ENCODE assay signal across 16 mouse cellular contexts in the genomic region with DNA sequence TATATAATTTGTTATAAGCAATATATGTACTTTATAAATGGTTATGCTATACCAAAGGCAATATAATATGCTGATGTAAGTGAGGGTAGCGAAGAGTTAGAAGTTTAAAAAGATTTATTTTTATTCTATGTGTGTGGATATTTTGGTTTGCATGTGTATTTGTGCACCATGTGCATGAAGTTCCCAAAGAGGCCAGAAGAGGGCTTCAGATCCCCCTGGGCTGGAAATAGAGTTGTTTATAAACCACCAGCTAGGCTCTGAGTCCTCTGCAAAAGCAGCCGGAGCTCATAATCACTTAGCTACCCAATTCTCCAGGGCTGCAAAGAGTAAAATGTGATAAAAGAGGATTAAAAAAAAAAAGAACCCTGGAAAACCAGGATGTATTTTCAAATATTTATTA.
DNase-seq lines count a peak whose midpoint lies in the region; ATAC-seq lines count a peak whose summit lies in the region.
"Had no signal": no experiment of that assay in that cellular context is flagged by ENCODE, and none has a peak within 500 bp of the region (broad histone marks: within the 10 kb centered on the region; RNA-seq: fewer than 3 reads in every experiment).

No protein-coding gene starts in this region.

- no peaks in the 10 kb centered on the region for H3K4me1 ChIP-seq in intestine, embryonic 14.5 days (replicated peaks; ENCODE audit: control insufficient read depth, insufficient read depth, low read length)
- H3K4me1 ChIP-seq in intestine, embryonic 15.5 days (replicated peaks) = no peaks in the 10 kb centered on the region
- H3K4me1 ChIP-seq: hindbrain, embryonic 15.5 days; lung, embryonic 15.5 days had no signal

- ATAC-seq in CD4-positive, CD25-positive, alpha-beta regulatory T cell, adult 4 months = no peak
- ATAC-seq in intestine, embryonic 14.5 days (replicated peaks; ENCODE audit: low FRiP score, low TSS enrichment, low read depth) = no peak
- ATAC-seq in intestine, embryonic 15.5 days = no peak

- H3K4me3 ChIP-seq in intestine, embryonic 14.5 days (ENCODE audit: low read depth, low read length) = no peak overlapping the region
- H3K4me3 ChIP-seq in intestine, embryonic 15.5 days (replicated peaks) = no peak overlapping the region
- H3K4me3 ChIP-seq: embryonic facial prominence, embryonic 12.5 days; heart, embryonic 15.5 days; hindbrain, embryonic 15.5 days; limb, embryonic 13.5 days; lung, embryonic 15.5 days had no signal

- no peaks in the 10 kb centered on the region for H3K27me3 ChIP-seq in intestine, embryonic 14.5 days (replicated peaks; ENCODE audit: control insufficient read depth, insufficient read depth, low read length)
- no peaks in the 10 kb centered on the region for H3K27me3 ChIP-seq in intestine, embryonic 15.5 days (replicated peaks)
- H3K27me3 ChIP-seq: embryonic facial prominence, embryonic 12.5 days; heart, embryonic 15.5 days; hindbrain, embryonic 15.5 days; limb, embryonic 13.5 days; lung, embryonic 15.5 days had no signal

- no peak overlapping the region for H3K27ac ChIP-seq in intestine, embryonic 14.5 days (ENCODE audit: low read depth)
- no peak overlapping the region for H3K27ac ChIP-seq in intestine, embryonic 15.5 days
- H3K27ac ChIP-seq: embryonic facial prominence, embryonic 12.5 days; heart, embryonic 15.5 days; hindbrain, embryonic 15.5 days; limb, embryonic 13.5 days; lung, embryonic 15.5 days had no signal

- DNase-seq in CD4-positive, CD25-positive, alpha-beta regulatory T cell, adult 2 months (ENCODE audit: low read depth, low spot score) = peak; percentile 11
- peak; percentile 47 for DNase-seq in intestine, embryonic 14.5 days (ENCODE audit: low spot score)
- peak; percentile 5 for DNase-seq in lung, postnatal 10 days
- no peak for DNase-seq in lung, postnatal 36 days
- DNase-seq in naive thymus-derived CD4-positive, alpha-beta T cell, adult 2 months (ENCODE audit: low read depth) = peak; percentile 12
- no peak for DNase-seq in right cerebral cortex, postnatal 14 days
- DNase-seq: adrenal gland, postnatal 36 days; cerebellum, postnatal 25 days; thymus, postnatal 36 days had no signal

- 96% methylated on average over 2 of the region's 2 CpGs for WGBS in intestine, embryonic 14.5 days
- WGBS in intestine, embryonic 15.5 days = 84% methylated on average over 2 of the region's 2 CpGs

- peaks cover 4% of the 10 kb centered on the region for H3K9me3 ChIP-seq in intestine, embryonic 14.5 days (ENCODE audit: control insufficient read depth, low read length)
- no peaks in the 10 kb centered on the region for H3K9me3 ChIP-seq in intestine, embryonic 15.5 days
- H3K9me3 ChIP-seq: embryonic facial prominence, embryonic 12.5 days; hindbrain, embryonic 15.5 days; lung, embryonic 15.5 days had no signal

- H3K36me3 ChIP-seq in intestine, embryonic 14.5 days (ENCODE audit: control insufficient read depth, insufficient read depth, low read length) = no peaks in the 10 kb centered on the region
- no peaks in the 10 kb centered on the region for H3K36me3 ChIP-seq in intestine, embryonic 15.5 days
- H3K36me3 ChIP-seq: embryonic facial prominence, embryonic 12.5 days; heart, embryonic 15.5 days; hindbrain, embryonic 15.5 days; limb, embryonic 13.5 days; lung, embryonic 15.5 days had no signal

- no peak overlapping the region for H3K9ac ChIP-seq in intestine, embryonic 14.5 days (ENCODE audit: low read length)
- no peak overlapping the region for H3K9ac ChIP-seq in intestine, embryonic 15.5 days
- H3K9ac ChIP-seq: embryonic facial prominence, embryonic 12.5 days; heart, embryonic 15.5 days; hindbrain, embryonic 15.5 days; limb, embryonic 13.5 days; lung, embryonic 15.5 days had no signal

- no peak overlapping the region for H3K4me2 ChIP-seq in intestine, embryonic 14.5 days (ENCODE audit: low read length)
- H3K4me2 ChIP-seq in intestine, embryonic 15.5 days (replicated peaks) = no peak overlapping the region
- H3K4me2 ChIP-seq: embryonic facial prominence, embryonic 12.5 days; heart, embryonic 15.5 days; hindbrain, embryonic 15.5 days; limb, embryonic 13.5 days; lung, embryonic 15.5 days had no signal

Comparison
In these comparisons a context has a peak if more than half of its experiments do, and no peak if none do; other contexts are left out.
1. DNase-seq: peak in CD4-positive, CD25-positive, alpha-beta regulatory T cell, adult 2 months (single experiment), intestine, embryonic 14.5 days (single experiment), lung, postnatal 10 days (single experiment) and naive thymus-derived CD4-positive, alpha-beta T cell, adult 2 months (single experiment); none in lung, postnatal 36 days (single experiment) and right cerebral cortex, postnatal 14 days (single experiment).